Mouse (Mus musculus) spleen, adult 2 months (tissue): ENCODE measurements at regions not wholly inside any gene's neighbourhood (a gene's known extent, or its start where the extent isn't known, plus 50 kb on each side); places are given as distances from the start of the nearest gene placed in this dataset.

Experiments
- CTCF ChIP-seq: fragments of 200-500 bp; IDR thresholded peaks from 2 replicates; pipeline ENCODE4 v1.5.1; 2011; ENCODE audit warnings: mild to moderate bottlenecking, inconsistent platforms; ENCODE audit not compliant: insufficient read depth, insufficient read length, insufficient replicate concordance; ENCODE audit errors: extremely low read depth
- POLR2A ChIP-seq: fragments of 200-500 bp; IDR thresholded peaks from 2 replicates; pipeline ENCODE4 v1.6.1; 2011; ENCODE audit warnings: low read depth, low read length, inconsistent platforms

- TF ChIP-seq CTCF (no peak), POLR2A (no peak)
Observed at GRCm38 (mm10) chr8:6813816-6814215, 1708.7 kb upstream of the Slc10a2 start.
